Mouse (Mus musculus): ENCODE measurements around the gene Tfeb. TPM values are rescaled to one million over a fixed set of nuclear protein-coding genes. Genes with fewer than 3 reads are reported as not detected.
A peak's percentile ranks its signal among the peaks of the same experiment; 100 is the strongest.

Tfeb gene
- polyA plus RNA-seq, 1 experiment from 2014 or later: 3.0 TPM

- Histone ChIP-seq H3K9ac (replicated peaks) (peak overlapping the region; percentile 66), H3K36me3 (peaks cover 3% of the 10 kb centered on the region; the same call in 1 of the 2 replicates), H3K4me2 (replicated peaks) (peak overlapping the region; percentile 96), H3K4me1 (peaks cover 38% of the 10 kb centered on the region), H3K4me3 (peak overlapping the region; percentile 59), H3K27me3 (peaks cover 70% of the 10 kb centered on the region), H3K27ac (replicated peaks) (peak overlapping the region; percentile 30; the same call in 1 of the 2 replicates), H3K9me3 (0 out of 2 replicates have a peak, but pooled peaks cover 3% of the 10 kb centered on the region)
- no peak for ATAC-seq (ENCODE audit: low FRiP score, low read depth)
- 37% methylated on average over 5 of the region's 5 CpGs for WGBS
These were observed 94.9 kb downstream of the Tfeb start for GRCm38 (mm10) chr17:47831772-47832171.

GRCm38 (mm10) chr17:47832501-47833028 lies 95.7 kb downstream of the Tfeb start:
- peaks cover 71% of the 10 kb centered on the region for H3K27me3 ChIP-seq
- ATAC-seq (ENCODE audit: low FRiP score, low read depth): peak; percentile 61
- peak overlapping the region; percentile 10; the same call in 1 of the 2 replicates for H3K27ac ChIP-seq (replicated peaks)
- peak overlapping the region; percentile 59 for H3K4me3 ChIP-seq
- H3K4me2 ChIP-seq (replicated peaks): peak overlapping the region; percentile 96
- no peaks in the 10 kb centered on the region for H3K36me3 ChIP-seq
- no peaks in the 10 kb centered on the region for H3K9me3 ChIP-seq
- peaks cover 38% of the 10 kb centered on the region for H3K4me1 ChIP-seq
- WGBS: 1% methylated on average over 16 of the region's 17 CpGs
- peak overlapping the region; percentile 66 for H3K9ac ChIP-seq (replicated peaks)

- 2% methylated on average over 39 of the region's 45 CpGs for whole genome bisulfite sequencing
- Histone ChIP-seq H3K4me3 (peak overlapping the region; percentile 59), H3K27me3 (peaks cover 71% of the 10 kb centered on the region), H3K27ac (replicated peaks) (peak overlapping the region; percentile 10; the same call in 1 of the 2 replicates), H3K9me3 (no peaks in the 10 kb centered on the region), H3K4me1 (peaks cover 38% of the 10 kb centered on the region), H3K4me2 (replicated peaks) (peak overlapping the region; percentile 96), H3K36me3 (no peaks in the 10 kb centered on the region), H3K9ac (replicated peaks) (peak overlapping the region; percentile 66)
- ATAC-seq (ENCODE audit: low FRiP score, low read depth): peak; percentile 55
These were observed 96.3 kb downstream of the Tfeb start for GRCm38 (mm10) chr17:47833029-47833627.

GRCm38 (mm10) chr17:47833628-47834481 lies 97.0 kb downstream of the Tfeb start:
- Histone ChIP-seq H3K27ac (replicated peaks) (no peak overlapping the region), H3K9me3 (no peaks in the 10 kb centered on the region), H3K4me2 (replicated peaks) (peak overlapping the region; percentile 96), H3K27me3 (peaks cover 71% of the 10 kb centered on the region), H3K36me3 (no peaks in the 10 kb centered on the region), H3K4me3 (peak overlapping the region; percentile 59), H3K9ac (replicated peaks) (peak overlapping the region; percentile 66; the same call in 1 of the 2 replicates), H3K4me1 (peaks cover 38% of the 10 kb centered on the region)
- 1% methylated on average over 45 of the region's 45 CpGs for WGBS
- ATAC-seq (ENCODE audit: low FRiP score, low read depth): no peak

- H3K36me3 ChIP-seq: no peaks in the 10 kb centered on the region
- H3K4me3 ChIP-seq: peak within 1 kb of the TSS; percentile 59
- H3K27me3 ChIP-seq: peaks cover 67% of the 10 kb centered on the region
- peak within 1 kb of the TSS; percentile 66; the same call in 1 of the 2 replicates for H3K9ac ChIP-seq (replicated peaks)
- whole genome bisulfite sequencing: 3% methylated on average over 14 of the region's 18 CpGs
- H3K4me1 ChIP-seq: peaks cover 38% of the 10 kb centered on the region
- H3K4me2 ChIP-seq (replicated peaks): peak within 1 kb of the TSS; percentile 96
- ATAC-seq (ENCODE audit: low FRiP score, low read depth): no peak
- no peaks in the 10 kb centered on the region for H3K9me3 ChIP-seq
- no peak within 1 kb of the TSS for H3K27ac ChIP-seq (replicated peaks)
These were observed 97.6 kb downstream of the Tfeb start, which contains the start of gene Mdfi for GRCm38 (mm10) chr17:47834482-47834767. Gene Mdfi (minus strand): TSS chr17:47834691.

- Histone ChIP-seq H3K4me1 (peaks cover 15% of the 10 kb centered on the region), H3K27ac (replicated peaks) (no peak overlapping the region), H3K4me3 (no peak overlapping the region), H3K9me3 (no peaks in the 10 kb centered on the region), H3K36me3 (no peaks in the 10 kb centered on the region), H3K4me2 (replicated peaks) (no peak overlapping the region), H3K9ac (replicated peaks) (no peak overlapping the region), H3K27me3 (peaks cover 41% of the 10 kb centered on the region)
- no peak for ATAC-seq (ENCODE audit: low FRiP score, low read depth)
- WGBS: 62% methylated on average over 6 of the region's 6 CpGs
These were observed 101.0 kb downstream of the Tfeb start for GRCm38 (mm10) chr17:47837808-47838207.

- ATAC-seq (ENCODE audit: low FRiP score, low read depth): no peak
- no peak overlapping the region for H3K27ac ChIP-seq (replicated peaks)
- H3K4me1 ChIP-seq: no peaks in the 10 kb centered on the region
- H3K36me3 ChIP-seq: no peaks in the 10 kb centered on the region
- no peak overlapping the region for H3K9ac ChIP-seq (replicated peaks)
- WGBS: 87% methylated on average over 8 of the region's 8 CpGs
- no peak overlapping the region for H3K4me3 ChIP-seq
- no peak overlapping the region for H3K4me2 ChIP-seq (replicated peaks)
- H3K9me3 ChIP-seq: peaks cover 7% of the 10 kb centered on the region; the same call in 1 of the 2 replicates
- peaks cover 3% of the 10 kb centered on the region for H3K27me3 ChIP-seq
These were observed 104.7 kb downstream of the Tfeb start for GRCm38 (mm10) chr17:47841521-47841920.

Other genes with a start within 250 kb of the Tfeb start
- gene Taf8, start 234.7 kb upstream of the Tfeb start, polyA plus RNA-seq (2016; fragmentation: Nextera tagmentation; extraction: Ambion mirVana): 32.2 and 32.7 TPM in 2 replicates
- gene Ccnd3, start 232.0 kb upstream of the Tfeb start, polyA plus RNA-seq (2016; fragmentation: Nextera tagmentation; extraction: Ambion mirVana): 127 and 145 TPM in 2 replicates
- gene Bysl, start 125.5 kb upstream of the Tfeb start, polyA plus RNA-seq (2016; fragmentation: Nextera tagmentation; extraction: Ambion mirVana): 30.8 and 31.5 TPM in 2 replicates
- 39.5 and 41.0 TPM in 2 replicates for gene Med20, start 125.4 kb upstream of the Tfeb start, polyA plus RNA-seq (2016; fragmentation: Nextera tagmentation; extraction: Ambion mirVana)
- 2.2 and 2.5 TPM in 2 replicates for gene Gm20517, start 125.4 kb upstream of the Tfeb start, polyA plus RNA-seq (2016; fragmentation: Nextera tagmentation; extraction: Ambion mirVana)
- gene Usp49, start 106.3 kb upstream of the Tfeb start, polyA plus RNA-seq (2016; fragmentation: Nextera tagmentation; extraction: Ambion mirVana): 10.5 and 11.9 TPM in 2 replicates
- gene Tomm6, start 48.6 kb upstream of the Tfeb start, polyA plus RNA-seq (2016; fragmentation: Nextera tagmentation; extraction: Ambion mirVana): 337 and 352 TPM in 2 replicates
- 18.8 and 19.4 TPM in 2 replicates for gene Frs3, start 48.0 kb upstream of the Tfeb start, polyA plus RNA-seq (2016; fragmentation: Nextera tagmentation; extraction: Ambion mirVana)
- 0.34 and 0.41 TPM in 2 replicates for gene Gm21981, start 42.6 kb upstream of the Tfeb start, polyA plus RNA-seq (2016; fragmentation: Nextera tagmentation; extraction: Ambion mirVana)
- 0.57 and 1.3 TPM in 2 replicates for gene Prickle4, start 42.3 kb upstream of the Tfeb start, polyA plus RNA-seq (2016; fragmentation: Nextera tagmentation; extraction: Ambion mirVana)
- not detected in 2 replicates for gene Pgc, start 10.2 kb upstream of the Tfeb start, polyA plus RNA-seq (2016; fragmentation: Nextera tagmentation; extraction: Ambion mirVana)
- gene Mdfi, start 97.7 kb downstream of the Tfeb start, polyA plus RNA-seq (2016; fragmentation: Nextera tagmentation; extraction: Ambion mirVana): 7.6 and 11.7 TPM in 2 replicates
- gene Foxp4, start 187.6 kb downstream of the Tfeb start, polyA plus RNA-seq (2016; fragmentation: Nextera tagmentation; extraction: Ambion mirVana): 34.5 and 35.3 TPM in 2 replicates